In the genomic region with DNA sequence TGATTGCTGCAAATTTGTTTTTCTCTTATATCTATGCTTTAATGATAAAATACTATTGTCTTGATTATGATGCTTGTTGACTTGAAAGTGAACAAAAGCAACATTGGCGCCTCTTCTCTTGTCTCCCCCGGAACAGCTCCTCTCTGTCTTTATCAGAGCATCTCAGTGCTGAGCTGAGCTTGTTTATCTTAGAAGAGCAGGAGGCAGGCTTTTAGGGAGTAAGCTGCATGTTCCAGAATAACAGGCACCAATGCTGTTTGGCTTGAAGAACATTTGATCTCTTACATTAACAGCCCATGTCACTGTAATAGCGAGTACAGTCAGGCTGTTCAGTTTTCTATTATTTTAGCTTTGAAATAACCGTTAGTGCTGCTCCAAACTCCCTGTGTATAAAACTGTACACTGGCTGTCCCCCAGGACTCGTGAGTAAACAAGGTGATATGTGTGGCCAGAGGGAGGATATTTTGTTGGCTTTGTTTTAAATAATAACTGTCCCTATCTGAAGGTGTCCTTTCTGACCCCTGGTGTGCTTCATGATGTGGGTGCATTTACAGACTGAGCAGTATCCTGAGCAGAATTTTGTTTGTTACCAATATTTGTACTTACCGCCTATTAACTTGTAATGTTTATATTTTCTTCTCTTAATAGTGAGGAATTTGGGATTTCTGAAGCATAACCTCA, we compare ENCODE assay signal across 13 mouse cellular contexts.
DNase-seq lines count a peak whose midpoint lies in the region; ATAC-seq and TF ChIP-seq lines count a peak whose summit lies in the region.
"Had no signal": no experiment of that assay in that cellular context is flagged by ENCODE, and none has a peak within 500 bp of the region (broad histone marks: within the 10 kb centered on the region; RNA-seq: fewer than 3 reads in every experiment).

No protein-coding gene starts in this region.

- H3K36me3 ChIP-seq in hindbrain, embryonic 14.5 days (replicated peaks; ENCODE audit: control insufficient read depth, insufficient read depth) = no peaks in the 10 kb centered on the region
- H3K36me3 ChIP-seq in hindbrain, postnatal 0 days (ENCODE audit: insufficient read depth, low read length) = no peaks in the 10 kb centered on the region
- peaks cover 7% of the 10 kb centered on the region; the same call in 1 of the 2 replicates for H3K36me3 ChIP-seq in liver, embryonic 12.5 days
- H3K36me3 ChIP-seq: embryonic facial prominence, embryonic 13.5 days had no signal

- no peaks in the 10 kb centered on the region for H3K9me3 ChIP-seq in hindbrain, embryonic 14.5 days (ENCODE audit: control insufficient read depth, low read length)
- H3K9me3 ChIP-seq in hindbrain, postnatal 0 days (ENCODE audit: low read length) = no peaks in the 10 kb centered on the region
- no peaks in the 10 kb centered on the region for H3K9me3 ChIP-seq in liver, embryonic 12.5 days (replicated peaks)
- H3K9me3 ChIP-seq: embryonic facial prominence, embryonic 13.5 days had no signal

- 0 out of 2 replicates have a peak overlapping the region, but pooled peaks have one; percentile 6 for H3K9ac ChIP-seq in hindbrain, embryonic 14.5 days
- no peak overlapping the region for H3K9ac ChIP-seq in hindbrain, postnatal 0 days (replicated peaks; ENCODE audit: low read length)
- peak overlapping the region; percentile 83 for H3K9ac ChIP-seq in liver, embryonic 12.5 days
- H3K9ac ChIP-seq: embryonic facial prominence, embryonic 13.5 days had no signal

- H3K27me3 ChIP-seq in hindbrain, embryonic 14.5 days (ENCODE audit: control insufficient read depth, insufficient read depth, low read length) = no peaks in the 10 kb centered on the region
- no peaks in the 10 kb centered on the region for H3K27me3 ChIP-seq in hindbrain, postnatal 0 days (ENCODE audit: insufficient read depth, low read length)
- no peaks in the 10 kb centered on the region for H3K27me3 ChIP-seq in liver, embryonic 12.5 days (replicated peaks)
- H3K27me3 ChIP-seq: embryonic facial prominence, embryonic 13.5 days had no signal

- H3K27ac ChIP-seq in hindbrain, embryonic 14.5 days = 0 out of 2 replicates have a peak overlapping the region, but pooled peaks have one; percentile 49
- no peak overlapping the region for H3K27ac ChIP-seq in hindbrain, postnatal 0 days
- H3K27ac ChIP-seq in liver, embryonic 12.5 days = peak overlapping the region; percentile 99
- H3K27ac ChIP-seq: embryonic facial prominence, embryonic 13.5 days had no signal

- WGBS in hindbrain, embryonic 14.5 days = 63% methylated on average over 6 of the region's 6 CpGs
- WGBS in hindbrain, postnatal 0 days = 65% methylated on average over 6 of the region's 6 CpGs
- 17% methylated on average over 6 of the region's 6 CpGs for WGBS in liver, embryonic 12.5 days (ENCODE audit: insufficient replicate concordance)

- no peak for ATAC-seq in hindbrain, embryonic 14.5 days (ENCODE audit: low FRiP score)
- ATAC-seq in hindbrain, postnatal 0 days = no peak
- ATAC-seq in liver, embryonic 12.5 days = peak; percentile 98
- ATAC-seq in activated CD4-positive, CD25-positive, alpha-beta regulatory T cell, adult 4 months = no peak
- no peak; the same call in 1 of the 2 replicates for ATAC-seq in frontal cortex, adult (ENCODE audit: low TSS enrichment)

- no peak overlapping the region for H3K4me3 ChIP-seq in hindbrain, embryonic 14.5 days (replicated peaks; ENCODE audit: low read length)
- H3K4me3 ChIP-seq in hindbrain, postnatal 0 days (ENCODE audit: low read length) = no peak overlapping the region
- H3K4me3 ChIP-seq in liver, embryonic 12.5 days = peak overlapping the region; percentile 65
- H3K4me3 ChIP-seq: embryonic facial prominence, embryonic 13.5 days had no signal

- H3K4me2 ChIP-seq in hindbrain, embryonic 14.5 days (replicated peaks) = no peak overlapping the region
- no peak overlapping the region for H3K4me2 ChIP-seq in hindbrain, postnatal 0 days (ENCODE audit: low read depth, low read length)
- H3K4me2 ChIP-seq in liver, embryonic 12.5 days = peak overlapping the region; percentile 71
- H3K4me2 ChIP-seq: embryonic facial prominence, embryonic 13.5 days had no signal

- peaks cover 46% of the 10 kb centered on the region for H3K4me1 ChIP-seq in hindbrain, embryonic 14.5 days (replicated peaks; ENCODE audit: control insufficient read depth, insufficient read depth, low read length)
- peaks cover 14% of the 10 kb centered on the region for H3K4me1 ChIP-seq in hindbrain, postnatal 0 days (ENCODE audit: insufficient read depth, low read length)
- H3K4me1 ChIP-seq in liver, embryonic 12.5 days = peaks cover 71% of the 10 kb centered on the region

- TF ChIP-seq CTCF in hindbrain, postnatal 0 days (IDR thresholded peaks at IDR 0.05; ENCODE audit: low read depth) = no peak

- no peak for DNase-seq in hindbrain, embryonic 14.5 days (ENCODE audit: low spot score)
- no peak for DNase-seq in hindbrain, postnatal 0 days (ENCODE audit: low spot score)
- peak; percentile 71 for DNase-seq in MEL-GATA-1-ER (ENCODE audit: extremely low read depth, low read depth)
- peak; percentile 79 for DNase-seq in c-Kit-negative CD71-positive TER-119-positive erythroid progenitor cells, embryonic 14.5 days (ENCODE audit: low read depth, low spot score)
- DNase-seq in urinary bladder, postnatal 4 days (ENCODE audit: low spot score in 2 of 2) = no peak
- DNase-seq: cerebellum, adult 2 months; gastrocnemius, postnatal 25 days; kidney, adult 8-10 months; thymus, postnatal 36 days had no signal

Comparison
In these comparisons a context has a peak if more than half of its experiments do, and no peak if none do; other contexts are left out.
1. DNase-seq: peak in MEL-GATA-1-ER (single experiment) and c-Kit-negative CD71-positive TER-119-positive erythroid progenitor cells, embryonic 14.5 days (single experiment); none in hindbrain, embryonic 14.5 days (single experiment), hindbrain, postnatal 0 days (single experiment) and urinary bladder, postnatal 4 days (0 of 2).